8 mouse cellular contexts compared by ENCODE assay signal in genomic region chr17:93202165-93203075, GRCm38 (mm10). TPM values are rescaled to one million over a fixed set of nuclear protein-coding genes. Genes with fewer than 3 reads are reported as not detected.
DNase-seq lines count a peak whose midpoint lies in the region; ATAC-seq and TF ChIP-seq lines count a peak whose summit lies in the region.

No protein-coding gene starts in this region.

- peak overlapping the region; percentile 51 for H3K4me2 ChIP-seq in kidney, embryonic 16.5 days (replicated peaks; ENCODE audit: low read depth, low read length)
- H3K4me2 ChIP-seq in hindbrain, embryonic 13.5 days: peak overlapping the region; percentile 73
- H3K4me2 ChIP-seq in midbrain, embryonic 13.5 days (replicated peaks): peak overlapping the region; percentile 80

- peak overlapping the region; percentile 39 for H3K4me3 ChIP-seq in kidney, embryonic 16.5 days (ENCODE audit: low read length)
- H3K4me3 ChIP-seq in hindbrain, embryonic 13.5 days: peak overlapping the region; percentile 46
- peak overlapping the region; percentile 49 for H3K4me3 ChIP-seq in midbrain, embryonic 13.5 days (replicated peaks)
- no peak overlapping the region for H3K4me3 ChIP-seq in gastrocnemius, adult 2 months

- no peaks in the 10 kb centered on the region for H3K9me3 ChIP-seq in kidney, embryonic 16.5 days (ENCODE audit: low read length)
- H3K9me3 ChIP-seq in hindbrain, embryonic 13.5 days: no peaks in the 10 kb centered on the region
- no peaks in the 10 kb centered on the region for H3K9me3 ChIP-seq in midbrain, embryonic 13.5 days

- no peak for TF ChIP-seq CTCF in gastrocnemius, adult 2 months (IDR thresholded peaks at IDR 0.05)

- DNase-seq in kidney, adult 8-10 months: no peak
- DNase-seq in embryo, embryonic 11 days: peak; percentile 67
- no peak for DNase-seq in gastrocnemius, adult 2 months
- no peak for DNase-seq in gastrocnemius, postnatal 10 days
- no peak for DNase-seq in cerebellum, adult 9-11 months

- peaks cover 77% of the 10 kb centered on the region for H3K27me3 ChIP-seq in kidney, embryonic 16.5 days (ENCODE audit: insufficient read depth, low read length)
- peaks cover 73% of the 10 kb centered on the region for H3K27me3 ChIP-seq in hindbrain, embryonic 13.5 days
- H3K27me3 ChIP-seq in midbrain, embryonic 13.5 days: peaks cover 65% of the 10 kb centered on the region

- intact Hi-C loops in gastrocnemius, adult 2 months (cut with DNase I): no loop called here

- peaks cover 7% of the 10 kb centered on the region for H3K4me1 ChIP-seq in kidney, embryonic 16.5 days (ENCODE audit: insufficient read depth, low read length)
- H3K4me1 ChIP-seq in hindbrain, embryonic 13.5 days (replicated peaks): peaks cover 54% of the 10 kb centered on the region
- peaks cover 43% of the 10 kb centered on the region for H3K4me1 ChIP-seq in midbrain, embryonic 13.5 days (replicated peaks)

- no peaks in the 10 kb centered on the region for H3K36me3 ChIP-seq in kidney, embryonic 16.5 days (ENCODE audit: insufficient read depth, low read length)
- no peaks in the 10 kb centered on the region for H3K36me3 ChIP-seq in hindbrain, embryonic 13.5 days
- H3K36me3 ChIP-seq in midbrain, embryonic 13.5 days: no peaks in the 10 kb centered on the region

- no peak overlapping the region for H3K27ac ChIP-seq in kidney, embryonic 16.5 days (ENCODE audit: low read length)
- H3K27ac ChIP-seq in hindbrain, embryonic 13.5 days: peak overlapping the region; percentile 92
- peak overlapping the region; percentile 88 for H3K27ac ChIP-seq in midbrain, embryonic 13.5 days
- no peak overlapping the region for H3K27ac ChIP-seq in gastrocnemius, adult 2 months

- no peak overlapping the region for H3K9ac ChIP-seq in kidney, embryonic 16.5 days (replicated peaks; ENCODE audit: low read length)
- peak overlapping the region; percentile 76 for H3K9ac ChIP-seq in hindbrain, embryonic 13.5 days
- H3K9ac ChIP-seq in midbrain, embryonic 13.5 days (replicated peaks): peak overlapping the region; percentile 73

- peak; percentile 64; the same call in 1 of the 2 replicates for ATAC-seq in kidney, embryonic 16.5 days (ENCODE audit: low FRiP score, low TSS enrichment)
- ATAC-seq in hindbrain, embryonic 13.5 days (ENCODE audit: low FRiP score): peak; percentile 57
- ATAC-seq in midbrain, embryonic 13.5 days: peak; percentile 55

- WGBS in kidney, embryonic 16.5 days: 1% methylated on average over 44 of the region's 44 CpGs
- under 1% methylated on average over 44 of the region's 44 CpGs for WGBS in hindbrain, embryonic 13.5 days
- WGBS in midbrain, embryonic 13.5 days: under 1% methylated on average over 44 of the region's 44 CpGs

RNA-seq across cellular contexts. Expression of gene Adcyap1, which starts 3.6 kb away (rescaled TPM):
- polyA plus RNA-seq in kidney, embryonic 16.5 days (2015; fragmentation: Nextera tagmentation; extraction: Ambion mirVana): not detected in 2 replicates
- 27.2 and 27.7 TPM in 2 replicates for polyA plus RNA-seq in hindbrain, embryonic 13.5 days (2015; fragmentation: Nextera tagmentation; extraction: Ambion mirVana)
- polyA plus RNA-seq in midbrain, embryonic 13.5 days (2015; fragmentation: Nextera tagmentation; extraction: Ambion mirVana): 18.8 and 20.3 TPM in 2 replicates
- total RNA-seq in gastrocnemius, adult 2 months (2021): not detected
- under 1 TPM in 1 of 2 experiments, not detected in 1; 0.16 TPM for total RNA-seq in gastrocnemius, postnatal 10 days (2021)

Comparison
In these comparisons a context has a peak if more than half of its experiments do, and no peak if none do; other contexts are left out.
1. H3K27ac ChIP-seq: peak in hindbrain, embryonic 13.5 days (single experiment) and midbrain, embryonic 13.5 days (single experiment); none in kidney, embryonic 16.5 days (single experiment) and gastrocnemius, adult 2 months (single experiment).
2. RNA of gene Adcyap1, which starts 3.6 kb away (polyA plus RNA-seq): 27.2 to 27.7 TPM in hindbrain, embryonic 13.5 days and 18.8 to 20.3 TPM in midbrain, embryonic 13.5 days; not detected in kidney, embryonic 16.5 days; every median in the first group is over 10 times any median in the second.
3. Peak in every context shown above with its lines, with median percentiles within 50 percentile points of each other: ATAC-seq and H3K4me2 ChIP-seq.